Mouse (Mus musculus): ENCODE data around the gene Rhou. TPM values are rescaled to one million over a fixed set of nuclear protein-coding genes. Genes with fewer than 3 reads are reported as not detected.

Rhou gene
- polyA plus RNA-seq, 1 experiment, result 8.0 TPM

DNA sequence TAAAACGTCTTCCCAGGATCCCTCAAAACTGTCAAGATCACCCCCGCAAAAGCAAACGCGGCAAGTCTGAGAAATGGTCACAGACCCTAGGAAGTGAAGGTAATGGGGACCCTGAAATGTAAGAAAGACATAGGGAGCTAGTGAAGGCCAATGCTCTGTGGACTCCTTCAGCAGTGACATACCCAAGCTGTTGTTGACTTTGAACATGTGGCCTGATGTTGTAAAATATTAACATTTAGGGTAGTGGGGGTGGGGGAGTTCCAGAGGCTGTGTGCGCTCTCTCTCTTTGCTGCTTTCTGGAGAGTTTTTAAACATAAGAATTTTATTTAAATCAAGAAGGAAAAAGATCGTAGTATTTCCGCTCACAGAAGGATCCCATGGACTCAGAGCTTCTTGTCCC, 29.6 kb downstream of the Rhou start:
- H3K4me3 ChIP-seq (replicated peaks; ENCODE audit: extremely low read depth, low read depth, low read length), result no peak overlapping the region
- no peak for TF ChIP-seq CTCF (IDR thresholded peaks at IDR 0.05; ENCODE audit: insufficient read depth, low read length)
- no peak for TF ChIP-seq POLR2A (IDR thresholded peaks at IDR 0.05; ENCODE audit: borderline replicate concordance, extremely low read depth, low read depth, low read length)
- DNase-seq, result no peak
- H3K4me1 ChIP-seq (ENCODE audit: control insufficient read depth, insufficient read depth, low read length), result no peaks in the 10 kb centered on the region
- 60% methylated on average over 7 of the region's 7 CpGs for WGBS

DNA sequence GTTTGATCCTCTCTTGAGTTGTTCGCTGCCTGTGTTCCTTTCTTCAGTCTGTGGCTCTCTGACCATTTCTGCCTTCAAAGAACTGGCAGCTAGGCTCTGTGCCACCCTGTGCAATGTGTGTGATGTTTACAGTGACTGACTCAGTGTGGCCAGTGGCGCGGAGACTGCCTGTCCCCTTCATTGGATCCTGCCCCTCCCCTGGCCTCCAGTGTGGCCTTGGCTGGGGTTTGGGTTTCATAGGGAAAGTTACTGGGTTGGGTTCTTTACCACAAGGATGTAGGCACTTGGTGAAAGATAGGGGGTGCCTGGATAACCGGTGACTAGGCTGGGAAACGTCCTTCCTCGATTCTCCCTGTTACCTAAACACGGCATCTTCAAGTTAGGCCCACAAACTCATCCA, 31.1 kb downstream of the Rhou start:
- 81% methylated on average over 7 of the region's 7 CpGs for WGBS
- Histone ChIP-seq H3K4me3 (replicated peaks; ENCODE audit: extremely low read depth, low read depth, low read length) (no peak overlapping the region), H3K4me1 (ENCODE audit: control insufficient read depth, insufficient read depth, low read length) (no peaks in the 10 kb centered on the region)
- TF ChIP-seq CTCF (IDR thresholded peaks at IDR 0.05; ENCODE audit: insufficient read depth, low read length), result no peak
- TF ChIP-seq POLR2A (IDR thresholded peaks at IDR 0.05; ENCODE audit: borderline replicate concordance, extremely low read depth, low read depth, low read length), result no peak
- no peak for DNase-seq

DNA sequence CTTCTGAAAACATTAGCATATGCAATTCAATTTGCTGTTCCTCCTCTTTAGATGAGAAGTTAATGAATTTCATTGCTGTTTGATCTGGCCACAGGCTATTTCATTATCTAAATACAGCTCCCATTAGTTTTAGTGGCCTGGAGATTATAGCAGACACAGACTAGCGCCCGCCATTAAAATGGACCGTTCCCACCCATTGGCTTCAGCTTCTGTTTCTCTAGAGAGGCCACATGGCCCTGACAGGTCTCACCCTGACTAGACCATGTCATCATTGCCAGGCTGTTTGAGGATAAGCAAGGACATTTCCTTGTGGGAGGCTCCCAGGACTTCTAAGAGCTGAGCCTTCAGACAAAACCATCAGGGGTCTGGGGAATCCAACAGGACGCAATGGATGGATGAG, 31.7 kb downstream of the Rhou start:
- 81% methylated on average over 4 of the region's 4 CpGs for WGBS
- no peaks in the 10 kb centered on the region for H3K4me1 ChIP-seq (ENCODE audit: control insufficient read depth, insufficient read depth, low read length)
- no peak overlapping the region for H3K4me3 ChIP-seq (replicated peaks; ENCODE audit: extremely low read depth, low read depth, low read length)
- no peak for DNase-seq
- TF ChIP-seq POLR2A (IDR thresholded peaks at IDR 0.05; ENCODE audit: borderline replicate concordance, extremely low read depth, low read depth, low read length) (no peak), CTCF (IDR thresholded peaks at IDR 0.05; ENCODE audit: insufficient read depth, low read length) (no peak)

DNA sequence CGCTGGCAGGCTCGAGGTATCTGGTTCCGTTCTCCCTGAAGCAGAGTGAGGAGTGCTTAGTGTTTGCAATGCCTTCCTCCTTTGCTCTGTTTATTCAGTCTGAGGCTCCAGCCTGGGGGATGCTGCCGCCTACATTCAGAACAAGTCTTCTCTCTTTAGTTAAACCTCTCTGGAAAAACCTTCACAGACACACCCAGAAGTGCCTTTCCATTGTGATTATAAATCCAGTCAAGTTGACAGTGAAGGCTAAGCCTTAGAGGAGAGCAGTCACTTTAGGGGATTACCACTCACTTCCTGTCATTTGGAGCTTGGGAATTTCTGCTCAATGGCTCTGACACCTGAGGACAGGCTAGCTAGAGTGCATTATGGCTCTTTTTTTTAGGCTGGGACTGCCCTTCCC, 34.1 kb downstream of the Rhou start:
- TF ChIP-seq POLR2A (IDR thresholded peaks at IDR 0.05; ENCODE audit: borderline replicate concordance, extremely low read depth, low read depth, low read length) (no peak), CTCF (IDR thresholded peaks at IDR 0.05; ENCODE audit: insufficient read depth, low read length) (no peak)
- no peak for DNase-seq
- 46% methylated on average over 4 of the region's 4 CpGs for WGBS
- Histone ChIP-seq H3K4me1 (ENCODE audit: control insufficient read depth, insufficient read depth, low read length) (no peaks in the 10 kb centered on the region), H3K4me3 (replicated peaks; ENCODE audit: extremely low read depth, low read depth, low read length) (no peak overlapping the region)

DNA sequence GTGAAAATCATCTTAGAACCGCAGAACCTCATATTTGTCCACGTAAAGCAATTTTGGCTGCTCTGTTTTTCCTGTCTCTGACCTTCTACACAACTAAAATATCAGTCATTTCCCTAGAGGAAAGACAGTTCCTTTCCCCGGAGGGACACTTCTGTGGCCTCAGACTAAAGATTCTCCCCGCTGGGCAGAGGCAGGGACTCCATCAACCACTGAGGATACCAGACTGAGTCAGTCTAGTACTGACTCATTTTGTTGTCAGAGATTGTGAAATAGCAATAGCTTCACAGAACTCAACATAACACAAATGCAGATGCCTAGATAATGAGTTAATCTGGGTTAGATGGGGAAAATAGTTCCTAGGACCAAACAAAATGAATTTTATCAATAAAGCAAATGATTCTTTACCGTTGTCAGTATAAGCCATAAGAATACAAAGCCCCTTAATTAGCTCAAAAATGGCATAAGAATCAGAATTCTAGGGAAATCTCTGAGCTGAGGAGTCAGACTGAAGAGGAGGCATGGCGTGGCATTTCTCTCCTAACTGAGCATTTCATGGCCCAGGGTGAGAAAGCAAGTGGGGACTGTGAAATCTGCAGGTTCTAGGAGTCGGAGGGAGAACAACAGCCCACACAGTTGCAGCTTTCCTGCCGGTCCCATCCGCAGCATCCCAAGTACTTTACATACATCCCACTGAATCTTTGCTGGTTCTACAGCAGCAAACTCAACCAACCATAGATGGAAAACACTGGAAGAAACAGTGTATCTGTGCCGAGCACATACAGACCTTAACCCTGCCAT, 38.6 kb downstream of the Rhou start:
- TF ChIP-seq CTCF (IDR thresholded peaks at IDR 0.05; ENCODE audit: insufficient read depth, low read length), result no peak
- TF ChIP-seq POLR2A (IDR thresholded peaks at IDR 0.05; ENCODE audit: borderline replicate concordance, extremely low read depth, low read depth, low read length), result no peak
- H3K4me3 ChIP-seq (replicated peaks; ENCODE audit: extremely low read depth, low read depth, low read length), result no peak overlapping the region
- 69% methylated on average over 10 of the region's 10 CpGs for WGBS
- H3K4me1 ChIP-seq (ENCODE audit: control insufficient read depth, insufficient read depth, low read length), result no peaks in the 10 kb centered on the region
- no peak for DNase-seq

DNA sequence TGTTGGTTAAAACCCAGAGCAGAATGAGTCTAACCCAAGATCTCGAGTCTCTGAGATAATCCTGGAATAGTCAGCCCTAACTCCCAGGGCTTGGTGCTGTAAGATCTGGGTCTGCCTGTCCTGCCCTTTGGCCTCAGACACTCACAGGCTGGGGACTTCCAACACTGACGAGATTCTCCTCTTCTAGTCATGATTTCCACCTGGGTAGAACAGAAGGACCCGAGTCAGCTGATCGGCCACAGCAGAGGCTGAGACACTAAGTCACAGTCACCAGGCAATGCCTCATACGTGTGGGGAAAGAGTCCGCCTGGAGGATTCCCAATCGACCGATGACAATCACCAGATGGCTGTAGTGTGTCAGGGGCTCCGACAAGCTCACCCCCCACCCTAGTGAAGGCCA, 42.4 kb downstream of the Rhou start:
- DNase-seq, result no peak
- no peaks in the 10 kb centered on the region for H3K4me1 ChIP-seq (ENCODE audit: control insufficient read depth, insufficient read depth, low read length)
- 72% methylated on average over 9 of the region's 9 CpGs for WGBS
- no peak overlapping the region for H3K4me3 ChIP-seq (replicated peaks; ENCODE audit: extremely low read depth, low read depth, low read length)
- TF ChIP-seq CTCF (IDR thresholded peaks at IDR 0.05; ENCODE audit: insufficient read depth, low read length), result no peak
- no peak for TF ChIP-seq POLR2A (IDR thresholded peaks at IDR 0.05; ENCODE audit: borderline replicate concordance, extremely low read depth, low read depth, low read length)

DNA sequence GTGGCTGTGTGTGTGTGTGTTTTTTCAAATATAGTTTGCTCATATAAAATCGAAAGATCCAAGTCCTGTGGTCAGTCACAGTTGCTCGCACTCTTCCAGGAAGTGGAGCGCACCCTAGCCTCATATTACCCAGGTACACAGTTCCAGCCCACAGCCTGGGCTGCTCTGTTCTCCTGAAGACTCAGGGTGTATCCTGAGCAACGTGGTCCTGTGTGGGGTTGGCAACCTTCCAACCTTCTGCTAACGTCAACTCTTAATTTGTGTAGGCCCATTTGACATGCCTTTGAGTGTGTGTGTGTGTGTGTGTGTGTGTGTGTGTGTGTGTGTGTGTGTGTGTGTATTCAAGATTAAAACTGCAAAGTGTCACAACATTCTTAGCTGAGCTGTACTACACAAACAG, 43.6 kb downstream of the Rhou start:
- 41% methylated on average over 5 of the region's 5 CpGs for WGBS
- TF ChIP-seq POLR2A (IDR thresholded peaks at IDR 0.05; ENCODE audit: borderline replicate concordance, extremely low read depth, low read depth, low read length) (no peak), CTCF (IDR thresholded peaks at IDR 0.05; ENCODE audit: insufficient read depth, low read length) (no peak)
- Histone ChIP-seq H3K4me1 (ENCODE audit: control insufficient read depth, insufficient read depth, low read length) (no peaks in the 10 kb centered on the region), H3K4me3 (replicated peaks; ENCODE audit: extremely low read depth, low read depth, low read length) (no peak overlapping the region)
- no peak for DNase-seq

DNA sequence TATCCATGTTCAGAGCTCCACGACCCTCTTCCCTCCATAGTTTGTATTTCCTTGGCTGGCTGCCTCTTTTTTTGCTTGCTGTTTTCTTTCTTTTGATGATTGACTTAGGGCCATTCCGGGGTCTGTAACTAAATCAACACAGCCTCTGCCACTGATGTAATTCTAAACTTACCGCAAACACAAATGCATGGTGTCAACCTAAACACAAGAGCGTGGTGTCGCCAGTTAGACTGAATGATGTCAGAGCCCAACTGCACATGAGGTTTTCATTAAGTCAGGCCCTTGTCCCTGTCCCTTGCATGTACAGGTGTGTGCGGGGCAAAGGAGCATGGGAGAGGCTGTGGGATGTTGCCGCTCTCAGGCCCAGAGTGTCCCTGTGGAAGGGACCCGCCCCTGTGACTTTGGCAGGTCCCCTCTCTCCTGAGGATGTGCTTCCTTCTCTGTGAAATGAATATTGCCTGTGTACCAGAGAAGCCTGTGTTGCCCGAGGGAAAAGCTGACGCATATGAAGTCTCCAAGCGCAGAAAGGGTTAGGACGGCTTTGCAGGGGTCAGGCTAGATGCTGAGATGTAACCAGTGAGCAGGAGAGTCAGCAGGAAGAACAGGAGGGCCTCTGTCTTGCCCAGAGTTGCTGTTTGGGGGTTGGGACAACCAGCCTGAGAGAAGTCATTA, 46.8 kb downstream of the Rhou start:
- DNase-seq, result no peak
- H3K4me1 ChIP-seq (ENCODE audit: control insufficient read depth, insufficient read depth, low read length), result peaks cover 2% of the 10 kb centered on the region; the same call in 1 of the 2 replicates
- WGBS, result 60% methylated on average over 12 of the region's 12 CpGs
- TF ChIP-seq CTCF (IDR thresholded peaks at IDR 0.05; ENCODE audit: insufficient read depth, low read length) (no peak), POLR2A (IDR thresholded peaks at IDR 0.05; ENCODE audit: borderline replicate concordance, extremely low read depth, low read depth, low read length) (no peak)
- no peak overlapping the region for H3K4me3 ChIP-seq (replicated peaks; ENCODE audit: extremely low read depth, low read depth, low read length)

DNA sequence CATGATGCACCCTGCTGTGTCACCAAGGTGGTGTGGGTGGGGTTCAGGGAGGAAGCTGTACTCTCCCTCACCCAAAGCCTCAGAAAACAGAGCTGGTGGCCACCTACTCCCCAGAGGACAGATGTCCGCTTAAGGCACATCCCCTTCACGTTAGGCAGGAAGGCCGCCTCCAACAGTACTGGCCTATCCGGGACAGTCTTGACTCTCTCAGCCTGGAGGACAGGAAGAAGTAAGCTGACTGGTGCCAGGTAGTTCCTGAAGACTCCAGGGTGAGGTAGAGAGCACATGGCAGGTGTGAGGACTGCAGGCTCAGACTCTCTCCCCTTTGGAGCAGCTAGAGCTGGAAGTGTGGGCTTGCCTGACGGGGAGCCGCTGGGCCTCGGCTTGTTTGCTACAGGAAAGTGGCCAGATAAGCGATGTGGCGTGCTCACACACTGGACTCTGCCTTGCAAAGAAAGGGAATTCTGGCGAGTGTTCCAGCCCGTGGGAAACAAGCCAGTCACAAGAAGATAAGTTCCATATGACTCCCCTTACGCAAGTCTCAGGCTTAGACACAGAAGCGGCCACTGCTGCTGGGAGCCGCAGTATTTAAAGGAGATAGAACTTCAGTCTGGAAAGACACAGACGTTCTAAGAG, 48.3 kb downstream of the Rhou start:
- WGBS, result 40% methylated on average over 15 of the region's 15 CpGs
- Histone ChIP-seq H3K4me3 (replicated peaks; ENCODE audit: extremely low read depth, low read depth, low read length) (no peak overlapping the region), H3K4me1 (ENCODE audit: control insufficient read depth, insufficient read depth, low read length) (peaks cover 2% of the 10 kb centered on the region; the same call in 1 of the 2 replicates)
- TF ChIP-seq CTCF (IDR thresholded peaks at IDR 0.05; ENCODE audit: insufficient read depth, low read length) (no peak), POLR2A (IDR thresholded peaks at IDR 0.05; ENCODE audit: borderline replicate concordance, extremely low read depth, low read depth, low read length) (no peak)
- DNase-seq, result no peak

All from lung, adult 2 months (tissue).